ENCODE assay signal across 10 mouse cellular contexts in genomic region chr11:113747725-113748380, GRCm38 (mm10). TPM values are rescaled to one million over a fixed set of nuclear protein-coding genes. Genes with fewer than 3 reads are reported as not detected.
DNase-seq lines count a peak whose midpoint lies in the region; ATAC-seq and TF ChIP-seq lines count a peak whose summit lies in the region.
"Had no signal": no experiment of that assay in that cellular context is flagged by ENCODE, and none has a peak within 500 bp of the region (broad histone marks: within the 10 kb centered on the region; RNA-seq: fewer than 3 reads in every experiment).

No protein-coding gene starts in this region.

- no peak overlapping the region for H3K4me3 ChIP-seq in heart, embryonic 12.5 days
- peak overlapping the region; percentile 94 for H3K4me3 ChIP-seq in E14TG2a.4 (replicated peaks; ENCODE audit: low read length)
- H3K4me3 ChIP-seq in forebrain, embryonic 14.5 days (ENCODE audit: low read depth, low read length) = no peak overlapping the region
- peak overlapping the region; percentile 8 for H3K4me3 ChIP-seq in liver, embryonic 11.5 days (ENCODE audit: low read depth, low read length)

- H3K4me1 ChIP-seq in heart, embryonic 12.5 days (replicated peaks) = peaks cover 55% of the 10 kb centered on the region
- peaks cover 69% of the 10 kb centered on the region for H3K4me1 ChIP-seq in E14TG2a.4 (replicated peaks; ENCODE audit: low read depth, low read length)
- peaks cover 29% of the 10 kb centered on the region for H3K4me1 ChIP-seq in forebrain, embryonic 14.5 days (ENCODE audit: control insufficient read depth, insufficient read depth, low read length)
- peaks cover 40% of the 10 kb centered on the region for H3K4me1 ChIP-seq in liver, embryonic 11.5 days (replicated peaks; ENCODE audit: control insufficient read depth, insufficient read depth, low read length)

- no peak for DNase-seq in heart, adult 8-10 months (ENCODE audit: low spot score)
- DNase-seq in forebrain, embryonic 14.5 days (ENCODE audit: low spot score) = no peak
- no peak for DNase-seq in liver, embryonic 11.5 days (ENCODE audit: low spot score)
- no peak for DNase-seq in right cerebral cortex, postnatal 36 days (ENCODE audit: low spot score in 2 of 2)
- no peak for DNase-seq in lung, postnatal 4 days
- no peak for DNase-seq in urinary bladder, postnatal 36 days (ENCODE audit: low spot score in 2 of 2)

- ATAC-seq in heart, embryonic 12.5 days (ENCODE audit: insufficient number of reproducible peaks, low FRiP score) = no peak
- ATAC-seq in forebrain, embryonic 14.5 days = no peak
- ATAC-seq in liver, embryonic 11.5 days (replicated peaks; ENCODE audit: low FRiP score) = no peak
- ATAC-seq: CD4-positive, CD25-positive, alpha-beta regulatory T cell, adult 4 months had no signal

- peak overlapping the region; percentile 80 for H3K27ac ChIP-seq in heart, embryonic 12.5 days (ENCODE audit: poor library complexity, severe bottlenecking)
- H3K27ac ChIP-seq in forebrain, embryonic 14.5 days (ENCODE audit: low read depth, low read length) = peak overlapping the region; percentile 3; the same call in 1 of the 2 replicates
- peak overlapping the region; percentile 89 for H3K27ac ChIP-seq in liver, embryonic 11.5 days (ENCODE audit: low read depth, low read length)

- H3K27me3 ChIP-seq in heart, embryonic 12.5 days (replicated peaks) = no peaks in the 10 kb centered on the region
- no peaks in the 10 kb centered on the region for H3K27me3 ChIP-seq in E14TG2a.4 (ENCODE audit: insufficient read depth, low read length)
- H3K27me3 ChIP-seq in forebrain, embryonic 14.5 days (replicated peaks; ENCODE audit: control insufficient read depth, insufficient read depth, low read length) = no peaks in the 10 kb centered on the region
- H3K27me3 ChIP-seq in liver, embryonic 11.5 days (replicated peaks; ENCODE audit: control insufficient read depth, insufficient read depth, low read length) = no peaks in the 10 kb centered on the region

- TF ChIP-seq CTCF in E14TG2a.4 (conservative IDR thresholded peaks at IDR 0.05; ENCODE audit: low read length) = no peak

- whole genome bisulfite sequencing in heart, embryonic 12.5 days = 69% methylated on average over 11 of the region's 11 CpGs
- WGBS in forebrain, embryonic 14.5 days = 79% methylated on average over 11 of the region's 11 CpGs
- 72% methylated on average over 11 of the region's 11 CpGs for WGBS in liver, embryonic 11.5 days

- H3K4me2 ChIP-seq in heart, embryonic 12.5 days = peak overlapping the region; percentile 83
- peak overlapping the region; percentile 79; the same call in 1 of the 2 replicates for H3K4me2 ChIP-seq in forebrain, embryonic 14.5 days (ENCODE audit: low read length)
- H3K4me2 ChIP-seq in liver, embryonic 11.5 days = peak overlapping the region; percentile 89

- peaks cover 12% of the 10 kb centered on the region for H3K36me3 ChIP-seq in heart, embryonic 12.5 days
- peaks cover 47% of the 10 kb centered on the region for H3K36me3 ChIP-seq in E14TG2a.4 (ENCODE audit: insufficient read depth, low read length)
- H3K36me3 ChIP-seq in forebrain, embryonic 14.5 days (ENCODE audit: control insufficient read depth, insufficient read depth, low read length) = peaks cover 6% of the 10 kb centered on the region; the same call in 1 of the 2 replicates
- peaks cover 8% of the 10 kb centered on the region for H3K36me3 ChIP-seq in liver, embryonic 11.5 days (ENCODE audit: control insufficient read depth, insufficient read depth, low read length)

- peaks cover 2% of the 10 kb centered on the region; the same call in 1 of the 2 replicates for H3K9me3 ChIP-seq in heart, embryonic 12.5 days (replicated peaks)
- H3K9me3 ChIP-seq in E14TG2a.4 (ENCODE audit: low read length) = no peaks in the 10 kb centered on the region
- H3K9me3 ChIP-seq in forebrain, embryonic 14.5 days (replicated peaks; ENCODE audit: control insufficient read depth, low read length) = peaks cover 2% of the 10 kb centered on the region; the same call in 1 of the 2 replicates
- H3K9me3 ChIP-seq in liver, embryonic 11.5 days (ENCODE audit: control insufficient read depth, low read length) = no peaks in the 10 kb centered on the region

- 0 out of 2 replicates have a peak overlapping the region, but pooled peaks have one; percentile 86 for H3K9ac ChIP-seq in heart, embryonic 12.5 days
- H3K9ac ChIP-seq in forebrain, embryonic 14.5 days (ENCODE audit: low read length) = no peak overlapping the region
- H3K9ac ChIP-seq in liver, embryonic 11.5 days (ENCODE audit: low read depth, low read length) = peak overlapping the region; percentile 78; the same call in 1 of the 2 replicates

RNA-seq across cellular contexts. Expression of gene Cdc42ep4, which starts 3.8 kb away (rescaled TPM):
- polyA plus RNA-seq in heart, embryonic 12.5 days (2016; fragmentation: Nextera tagmentation; extraction: Ambion mirVana) = 23.2 and 24.3 TPM in 2 replicates
- total RNA-seq in heart, adult 8-10 months (2022) = 10 to 100 TPM in 3 of 4 experiments, 1 to 10 TPM in 1; 9.7 to 16.5 (median 14.7) TPM
- 52.4 and 61.5 TPM in 2 replicates for polyA plus RNA-seq in forebrain, embryonic 14.5 days (2014; fragmentation: Nextera tagmentation; extraction: Ambion mirVana)
- polyA plus RNA-seq in liver, embryonic 11.5 days (2014; fragmentation: Nextera tagmentation; extraction: Ambion mirVana) = 26.0 and 29.5 TPM in 2 replicates

RNA-seq across cellular contexts. Expression of gene Cpsf4l, which starts 38.0 kb away (rescaled TPM):
- not detected in 2 replicates for polyA plus RNA-seq in heart, embryonic 12.5 days (2016; fragmentation: Nextera tagmentation; extraction: Ambion mirVana)
- total RNA-seq in heart, adult 8-10 months (2022) = not detected
- polyA plus RNA-seq in forebrain, embryonic 14.5 days (2014; fragmentation: Nextera tagmentation; extraction: Ambion mirVana) = not detected in 2 replicates
- polyA plus RNA-seq in liver, embryonic 11.5 days (2014; fragmentation: Nextera tagmentation; extraction: Ambion mirVana) = 0.18 and 0.29 TPM in 2 replicates
- polyA plus RNA-seq: spleen, adult 2 months had no signal

Comparison
In these comparisons a context has a peak if more than half of its experiments do, and no peak if none do; other contexts are left out.
1. H3K27ac ChIP-seq: peak in every context shown above with its lines; median percentile 89 in liver, embryonic 11.5 days; 80 in heart, embryonic 12.5 days; 3 in forebrain, embryonic 14.5 days.
2. H3K4me3 ChIP-seq: peak in E14TG2a.4 (single experiment) and liver, embryonic 11.5 days (single experiment); none in heart, embryonic 12.5 days (single experiment) and forebrain, embryonic 14.5 days (single experiment).
3. Peak in every context shown above with its lines, with median percentiles within 50 percentile points of each other: H3K4me2 ChIP-seq.